Mouse (Mus musculus) hindbrain, embryonic 13.5 days (tissue): ENCODE data around the gene Tbc1d8. TPM values are rescaled to one million over a fixed set of nuclear protein-coding genes. Genes with fewer than 3 reads are reported as not detected.

Experiments
- ATAC-seq: fragments of 200-750 bp; cut with Nextera tagmentation; 2 replicates; pipeline ENCODE4 v1.8.0; 2017; ENCODE audit warnings: moderate TSS enrichment; ENCODE audit not compliant: low FRiP score
- H3K27ac ChIP-seq: fragments of 300-500 bp; sonication (generic); 2 replicates; pipeline ENCODE4 v1.5.1; 2015; ENCODE audit warnings: inconsistent platforms, mild to moderate bottlenecking, moderate library complexity
- H3K27me3 ChIP-seq: fragments of 300-500 bp; sonication (generic); 2 replicates; pipeline ENCODE4 v1.6.1; 2015; ENCODE audit warnings: mild to moderate bottlenecking, inconsistent platforms
- H3K36me3 ChIP-seq: fragments of 300-500 bp; sonication (generic); 2 replicates; pipeline ENCODE4 v1.6.1; 2015; ENCODE audit warnings: mild to moderate bottlenecking, inconsistent platforms
- H3K4me1 ChIP-seq: fragments of 300-500 bp; sonication (generic); replicated peaks from 2 replicates; pipeline ENCODE4 v1.6.1; 2015; ENCODE audit warnings: inconsistent platforms
- H3K4me2 ChIP-seq: fragments of 300-500 bp; sonication (generic); 2 replicates; pipeline ENCODE4 v1.6.1; 2015; ENCODE audit warnings: inconsistent platforms, mild to moderate bottlenecking, moderate library complexity
- H3K4me3 ChIP-seq: fragments of 300-500 bp; sonication (generic); 2 replicates; pipeline ENCODE4 v1.5.1; 2015; ENCODE audit warnings: mild to moderate bottlenecking, inconsistent platforms
- H3K9ac ChIP-seq: fragments of 300-500 bp; sonication (generic); 2 replicates; pipeline ENCODE4 v1.6.1; 2015; ENCODE audit warnings: mild to moderate bottlenecking, inconsistent platforms
- H3K9me3 ChIP-seq: fragments of 300-500 bp; sonication (generic); 2 replicates; pipeline ENCODE4 v1.6.1; 2016; ENCODE audit warnings: inconsistent platforms
- WGBS: fragments of 180-500 bp; shearing (Covaris S2); methylation state at CpG from one replicate; pipeline ENCODE4 v1.1.7; 2015; 5-methylcytosine and 5-hydroxymethylcytosine counted together
- polyA plus RNA-seq: library from polyadenylated mRNA; unstranded; fragments of >200 nt; fragmentation: Nextera tagmentation; extraction: Ambion mirVana; gene quantifications from 2 replicates; pipeline ENCODE4 v1.2.1, GENCODE M21; 2015

The Tbc1d8 gene
- polyA plus RNA-seq, 1 experiment from 2014 or later = 8.5 TPM

DNA sequence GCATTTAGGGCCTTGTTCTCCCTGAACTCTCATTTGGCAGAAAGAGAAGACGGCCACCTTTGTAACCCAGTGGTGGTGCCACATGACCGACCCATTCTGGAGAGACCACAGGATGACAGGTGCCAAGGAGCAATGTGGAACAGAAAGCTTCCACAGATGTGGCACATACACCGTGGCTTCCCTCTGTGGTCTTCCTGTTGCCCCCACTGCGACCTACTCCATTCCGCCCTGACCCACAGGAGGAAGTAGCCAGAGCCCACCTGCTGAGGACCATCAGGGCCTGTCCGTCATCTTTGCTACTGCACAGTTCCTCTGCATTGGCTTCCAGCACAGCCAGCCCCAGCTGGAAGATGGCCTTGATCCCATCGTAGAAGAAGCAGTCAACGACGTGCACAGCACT lies 97.5 kb downstream of the Tbc1d8 start:
- 80% methylated on average over 9 of the region's 9 CpGs for WGBS
- no peak overlapping the region for H3K9ac ChIP-seq
- H3K4me3 ChIP-seq = no peak overlapping the region
- no peak overlapping the region for H3K27ac ChIP-seq
- H3K4me1 ChIP-seq = no peaks in the 10 kb centered on the region
- no peak for ATAC-seq
- H3K27me3 ChIP-seq = no peaks in the 10 kb centered on the region
- H3K9me3 ChIP-seq = no peaks in the 10 kb centered on the region
- H3K4me2 ChIP-seq = no peak overlapping the region
- H3K36me3 ChIP-seq = peaks cover 27% of the 10 kb centered on the region

DNA sequence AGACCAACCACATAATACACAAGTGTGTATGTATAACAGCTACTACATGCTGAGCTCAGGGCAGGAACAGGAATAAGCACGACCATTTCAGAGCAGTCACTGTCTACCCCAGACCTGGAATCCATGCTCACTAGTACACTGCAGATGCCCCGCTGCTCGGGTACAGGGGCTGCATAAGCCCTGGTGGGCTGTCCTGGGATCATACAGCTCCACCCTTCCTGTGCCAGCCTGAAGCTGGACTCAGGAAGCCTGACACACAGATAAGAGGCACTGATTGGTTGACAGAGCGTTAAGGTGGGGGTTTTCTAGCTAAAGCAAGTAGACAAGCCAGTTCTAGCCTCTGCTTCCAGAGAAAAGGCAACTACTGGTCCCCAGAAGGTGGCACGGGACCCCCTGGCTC lies 99.5 kb downstream of the Tbc1d8 start:
- Histone ChIP-seq H3K27ac (no peak overlapping the region), H3K27me3 (no peaks in the 10 kb centered on the region), H3K36me3 (peaks cover 26% of the 10 kb centered on the region; the same call in 1 of the 2 replicates), H3K9ac (no peak overlapping the region), H3K4me2 (no peak overlapping the region), H3K9me3 (no peaks in the 10 kb centered on the region), H3K4me1 (no peaks in the 10 kb centered on the region), H3K4me3 (no peak overlapping the region)
- WGBS = 81% methylated on average over 5 of the region's 5 CpGs
- no peak for ATAC-seq

DNA sequence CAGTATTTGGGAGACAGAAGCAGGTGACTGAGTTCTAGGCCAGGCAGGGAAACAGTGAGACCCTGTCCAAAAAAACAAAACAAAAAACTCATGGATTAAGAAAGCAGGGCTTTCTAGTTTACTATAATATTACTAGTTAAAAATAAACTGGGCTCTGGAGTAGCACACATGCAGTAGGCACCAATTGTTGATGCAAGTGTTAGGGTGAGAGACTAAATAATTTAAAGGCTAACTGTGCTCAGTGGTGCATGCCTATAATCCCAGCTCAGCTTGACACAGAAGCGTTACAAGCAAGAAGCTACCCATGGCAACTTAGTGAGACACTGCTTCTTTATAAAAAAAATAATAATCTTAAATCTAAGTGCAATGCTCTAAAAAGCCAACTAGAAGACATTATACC lies 100.0 kb downstream of the Tbc1d8 start:
- Histone ChIP-seq H3K9me3 (no peaks in the 10 kb centered on the region), H3K27me3 (no peaks in the 10 kb centered on the region), H3K4me2 (no peak overlapping the region), H3K4me3 (no peak overlapping the region), H3K27ac (no peak overlapping the region), H3K9ac (no peak overlapping the region), H3K36me3 (peaks cover 29% of the 10 kb centered on the region), H3K4me1 (no peaks in the 10 kb centered on the region)
- WGBS = 88% methylated on average over 1 of the region's 1 CpGs
- ATAC-seq = no peak

GRCm38 (mm10) chr1:39376726-39377240 lies 101.8 kb downstream of the Tbc1d8 start:
- no peaks in the 10 kb centered on the region for H3K9me3 ChIP-seq
- ATAC-seq = no peak
- H3K4me2 ChIP-seq = no peak overlapping the region
- WGBS = 93% methylated on average over 9 of the region's 9 CpGs
- H3K36me3 ChIP-seq = peaks cover 46% of the 10 kb centered on the region
- H3K9ac ChIP-seq = no peak overlapping the region
- H3K4me3 ChIP-seq = no peak overlapping the region
- H3K27ac ChIP-seq = no peak overlapping the region
- H3K4me1 ChIP-seq = no peaks in the 10 kb centered on the region
- no peaks in the 10 kb centered on the region for H3K27me3 ChIP-seq

DNA sequence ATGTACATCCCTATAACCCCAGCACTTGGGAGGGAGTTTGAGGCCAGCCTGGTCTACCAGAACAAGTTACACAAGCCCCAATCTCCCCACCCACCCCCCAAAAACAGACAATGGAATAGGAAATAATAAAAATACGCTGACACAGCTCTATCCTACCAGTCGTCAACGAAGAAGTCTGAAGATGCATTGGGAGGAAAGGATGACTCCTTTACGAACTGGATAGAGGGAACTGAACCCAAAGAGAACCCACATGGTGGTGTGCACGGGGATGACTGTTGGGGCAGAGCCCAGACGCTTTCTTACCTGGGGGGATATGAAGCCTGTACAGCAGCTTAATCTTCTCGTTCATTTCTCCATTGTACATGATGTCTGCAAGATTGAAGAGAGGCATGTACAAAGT lies 102.4 kb downstream of the Tbc1d8 start:
- no peak for ATAC-seq

DNA sequence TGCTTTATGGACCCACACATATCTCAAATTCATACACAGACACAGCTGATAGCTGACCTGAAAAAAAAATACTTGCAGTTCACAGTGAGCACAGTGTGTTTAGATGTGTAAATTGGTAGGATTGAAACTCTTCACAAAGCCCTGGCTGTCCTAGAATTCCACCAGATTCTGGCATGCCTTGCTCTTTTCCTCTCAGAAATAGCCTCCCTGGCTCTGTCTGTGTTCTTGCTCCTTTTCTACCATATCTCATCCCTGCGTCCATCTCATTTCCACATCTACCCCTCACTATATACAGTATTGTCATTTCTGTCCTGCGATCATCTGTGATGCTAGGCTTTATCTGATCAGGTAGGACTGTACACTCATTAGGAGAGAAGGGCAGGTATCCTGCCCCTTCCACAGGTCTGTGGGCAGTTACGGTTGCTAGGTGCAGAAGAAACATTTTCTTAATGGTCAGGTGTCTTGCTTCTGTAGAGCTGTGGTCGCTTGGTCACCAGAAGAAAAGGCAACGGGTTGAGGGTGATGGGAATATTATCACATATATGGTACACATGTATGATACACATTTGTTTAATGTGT lies 104.2 kb downstream of the Tbc1d8 start:
- H3K9ac ChIP-seq = no peak overlapping the region
- peaks cover 68% of the 10 kb centered on the region for H3K36me3 ChIP-seq
- ATAC-seq = no peak
- WGBS = 88% methylated on average over 5 of the region's 5 CpGs
- H3K27me3 ChIP-seq = no peaks in the 10 kb centered on the region
- no peak overlapping the region for H3K27ac ChIP-seq
- H3K9me3 ChIP-seq = no peaks in the 10 kb centered on the region
- H3K4me3 ChIP-seq = no peak overlapping the region
- H3K4me1 ChIP-seq = peaks cover 4% of the 10 kb centered on the region
- no peak overlapping the region for H3K4me2 ChIP-seq

More for the DNA sequence above, 102.4 kb downstream of the Tbc1d8 start:
- Histone ChIP-seq H3K4me1 (no peaks in the 10 kb centered on the region), H3K4me2 (no peak overlapping the region), H3K36me3 (peaks cover 52% of the 10 kb centered on the region), H3K27ac (no peak overlapping the region), H3K4me3 (no peak overlapping the region), H3K9ac (no peak overlapping the region), H3K9me3 (no peaks in the 10 kb centered on the region), H3K27me3 (no peaks in the 10 kb centered on the region)
- WGBS = 86% methylated on average over 7 of the region's 7 CpGs

GRCm38 (mm10) chr1:39373378-39373777 lies 105.2 kb downstream of the Tbc1d8 start:
- 71% methylated on average over 4 of the region's 4 CpGs for WGBS
- Histone ChIP-seq H3K4me1 (peaks cover 12% of the 10 kb centered on the region), H3K27me3 (no peaks in the 10 kb centered on the region), H3K4me3 (no peak overlapping the region), H3K4me2 (no peak overlapping the region), H3K27ac (no peak overlapping the region), H3K36me3 (peaks cover 68% of the 10 kb centered on the region), H3K9ac (no peak overlapping the region), H3K9me3 (no peaks in the 10 kb centered on the region)
- no peak for ATAC-seq

DNA sequence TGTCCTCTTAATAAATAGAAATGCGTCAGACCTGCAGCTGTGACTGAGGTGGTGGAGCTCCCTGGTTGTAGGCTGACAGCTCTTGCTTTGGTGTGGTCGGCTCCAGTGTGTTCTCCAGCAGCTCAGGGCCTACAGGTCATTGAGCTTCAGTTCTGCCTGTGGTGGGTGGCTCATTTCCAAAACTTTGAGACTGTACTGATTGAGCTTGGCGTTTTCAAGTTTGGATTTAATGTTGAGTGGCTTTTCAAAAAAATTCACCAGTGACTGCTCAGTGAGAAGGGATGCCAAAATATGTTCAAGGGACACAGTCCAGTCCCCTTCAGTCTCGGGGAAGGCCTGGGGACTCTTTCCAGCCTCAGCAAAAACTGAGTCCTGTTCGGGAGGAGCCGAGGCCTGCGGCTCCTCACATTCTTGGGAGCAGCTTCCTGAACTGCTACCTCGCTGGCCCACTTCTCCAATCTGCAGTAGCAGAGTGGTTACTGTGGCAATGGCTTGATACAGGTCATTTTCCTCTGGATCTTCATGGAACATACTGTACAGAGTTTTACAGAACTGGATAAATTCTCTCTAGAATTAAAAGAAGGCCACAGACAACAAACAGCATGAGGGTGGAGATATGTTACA lies 106.2 kb downstream of the Tbc1d8 start:
- Histone ChIP-seq H3K4me1 (peaks cover 12% of the 10 kb centered on the region), H3K4me3 (no peak overlapping the region), H3K9ac (no peak overlapping the region), H3K4me2 (no peak overlapping the region), H3K27me3 (no peaks in the 10 kb centered on the region), H3K36me3 (peaks cover 60% of the 10 kb centered on the region), H3K27ac (no peak overlapping the region), H3K9me3 (no peaks in the 10 kb centered on the region)
- 88% methylated on average over 8 of the region's 8 CpGs for WGBS
- no peak for ATAC-seq

DNA sequence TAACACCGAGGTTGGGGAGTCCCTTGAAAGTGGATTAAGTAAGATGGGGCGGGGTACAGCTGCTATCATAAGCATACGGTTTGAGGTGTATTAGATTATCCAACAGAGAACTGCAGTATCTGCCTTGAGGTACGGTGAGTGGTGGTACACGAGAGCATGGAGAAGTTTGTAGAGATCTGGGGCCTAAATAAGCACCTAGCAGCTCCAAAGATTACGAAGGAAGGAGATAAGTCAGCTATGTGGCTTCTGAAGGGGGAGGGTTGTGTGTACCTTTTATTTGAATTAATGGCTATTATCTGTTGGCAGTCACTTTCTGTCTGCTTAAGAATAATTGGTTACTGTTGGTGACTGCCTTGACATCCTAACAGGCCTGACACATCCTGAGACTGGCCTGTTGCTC lies 108.1 kb downstream of the Tbc1d8 start:
- H3K4me2 ChIP-seq = no peak overlapping the region
- H3K36me3 ChIP-seq = peaks cover 52% of the 10 kb centered on the region
- no peak overlapping the region for H3K4me3 ChIP-seq
- 92% methylated on average over 6 of the region's 6 CpGs for WGBS
- no peak overlapping the region; the same call in 1 of the 2 replicates for H3K9ac ChIP-seq
- ATAC-seq = no peak
- no peaks in the 10 kb centered on the region for H3K9me3 ChIP-seq
- H3K4me1 ChIP-seq = peaks cover 20% of the 10 kb centered on the region
- no peaks in the 10 kb centered on the region for H3K27me3 ChIP-seq
- H3K27ac ChIP-seq = no peak overlapping the region

DNA sequence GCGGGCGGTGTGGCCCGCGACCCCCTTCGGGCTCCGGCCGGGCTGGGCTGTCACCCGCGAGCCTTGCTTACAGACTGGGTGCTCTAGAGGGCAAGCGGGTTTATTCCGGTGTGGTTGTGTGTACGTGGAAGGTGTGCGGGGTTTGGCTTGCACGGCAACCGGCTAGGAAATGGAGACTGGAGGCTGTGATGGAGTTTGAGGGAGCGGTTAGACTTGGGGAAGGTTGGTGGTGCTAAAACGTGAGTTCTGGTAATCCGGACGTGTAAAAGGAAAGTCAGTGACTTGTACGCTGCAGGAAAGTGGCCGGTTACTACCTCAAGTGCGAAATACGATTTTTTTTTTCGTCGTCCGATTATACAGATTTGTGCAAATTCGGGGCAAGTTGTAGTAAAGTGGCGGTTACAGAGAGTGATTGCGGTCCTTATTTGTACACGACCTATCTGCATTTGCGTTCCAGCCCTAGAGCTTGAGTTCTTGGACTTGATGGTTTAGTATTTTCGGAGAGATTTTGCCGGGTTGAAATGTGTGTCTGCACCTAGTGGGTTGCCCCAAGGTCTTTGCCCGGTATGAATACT lies 110.2 kb downstream of the Tbc1d8 start:
- WGBS = under 1% methylated on average over 34 of the region's 34 CpGs
- H3K27me3 ChIP-seq = no peaks in the 10 kb centered on the region
- no peaks in the 10 kb centered on the region for H3K9me3 ChIP-seq
- H3K4me2 ChIP-seq = peak overlapping the region; percentile 72
- peak overlapping the region; percentile 97 for H3K9ac ChIP-seq
- peaks cover 20% of the 10 kb centered on the region for H3K4me1 ChIP-seq
- ATAC-seq = peak; percentile 76
- peak overlapping the region; percentile 94 for H3K27ac ChIP-seq
- peak overlapping the region; percentile 78 for H3K4me3 ChIP-seq
- H3K36me3 ChIP-seq = peaks cover 40% of the 10 kb centered on the region

- Histone ChIP-seq H3K9me3 (no peaks in the 10 kb centered on the region), H3K4me1 (peaks cover 20% of the 10 kb centered on the region), H3K27ac (peak within 1 kb of the TSS; percentile 94), H3K4me3 (peak within 1 kb of the TSS; percentile 78), H3K9ac (peak within 1 kb of the TSS; percentile 97), H3K27me3 (no peaks in the 10 kb centered on the region), H3K36me3 (peaks cover 34% of the 10 kb centered on the region), H3K4me2 (peak within 1 kb of the TSS; percentile 72)
- peak; percentile 99 for ATAC-seq
- under 1% methylated on average over 58 of the region's 62 CpGs for WGBS
Observed at GRCm38 (mm10) chr1:39367601-39368266, 110.8 kb downstream of the Tbc1d8 start, which contains the start of gene Rpl31. TSS of gene Rpl31 (plus strand) at chr1:39367842.

DNA sequence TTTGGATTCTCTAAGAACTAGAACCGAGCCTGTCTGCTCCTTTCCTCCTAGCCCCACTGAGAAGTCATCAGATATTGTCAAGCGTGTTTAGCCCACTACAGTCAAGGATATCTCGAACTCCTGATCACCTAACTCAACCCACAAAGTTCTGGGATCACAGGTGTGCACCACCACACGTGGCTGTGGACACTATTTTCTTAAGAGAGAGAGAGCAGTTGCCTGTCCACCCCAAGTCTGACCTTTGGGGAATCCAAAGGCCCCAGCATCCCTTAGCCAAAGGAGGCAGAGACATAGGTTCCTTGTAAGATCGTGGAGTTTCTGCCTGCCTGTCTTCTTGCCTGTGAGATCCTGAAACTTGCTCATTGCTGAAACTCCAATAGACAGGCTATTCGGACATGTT lies 111.5 kb downstream of the Tbc1d8 start:
- Histone ChIP-seq H3K27me3 (no peaks in the 10 kb centered on the region), H3K4me3 (peak overlapping the region; percentile 78), H3K9ac (peak overlapping the region; percentile 76), H3K27ac (peak overlapping the region; percentile 85), H3K4me2 (peak overlapping the region; percentile 58), H3K4me1 (peaks cover 23% of the 10 kb centered on the region), H3K36me3 (peaks cover 27% of the 10 kb centered on the region), H3K9me3 (no peaks in the 10 kb centered on the region)
- ATAC-seq = peak; percentile 22
- WGBS = 24% methylated on average over 6 of the region's 6 CpGs
